Mouse (Mus musculus) inflammation-experienced regulatory T-cells, adult 6 months (primary cell): ENCODE data around the gene Nek7. TPM values are rescaled to one million over a fixed set of nuclear protein-coding genes. Genes with fewer than 3 reads are reported as not detected.

Experiments
- ATAC-seq: one replicate; pipeline ENCODE4 v1.8.0; 2017
- polyA plus RNA-seq, 3 experiments: library from polyadenylated mRNA; unstranded; fragments of 100-300 nt; shearing (Covaris generic); gene quantifications; one replicate each; pipeline ENCODE4 v1.2.1; 2017

Gene Nek7
- polyA plus RNA-seq, 3 experiments from 2014 or later, result 64.9 to 79.7 (median 77.6) TPM

DNA sequence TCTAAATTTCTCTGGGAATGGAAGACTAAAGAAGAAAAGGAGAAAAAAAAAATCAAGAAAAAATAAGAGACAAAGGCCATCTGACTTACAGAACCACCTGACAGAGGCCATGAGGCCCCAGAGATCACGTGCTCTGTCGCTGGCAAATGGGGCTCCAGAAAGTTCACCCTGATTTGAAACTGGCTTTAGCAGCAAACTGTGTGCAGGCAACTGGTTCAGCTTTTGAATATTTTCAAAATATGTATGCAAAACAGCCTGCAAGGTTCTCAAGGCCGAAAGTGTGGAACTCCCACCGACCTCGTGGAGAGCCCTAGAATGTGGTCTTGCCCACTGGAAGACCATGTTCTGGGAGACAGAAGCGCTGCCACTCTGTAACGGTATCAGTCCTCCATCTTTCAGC, 11.6 kb downstream of the Nek7 start:
- no peak for ATAC-seq

DNA sequence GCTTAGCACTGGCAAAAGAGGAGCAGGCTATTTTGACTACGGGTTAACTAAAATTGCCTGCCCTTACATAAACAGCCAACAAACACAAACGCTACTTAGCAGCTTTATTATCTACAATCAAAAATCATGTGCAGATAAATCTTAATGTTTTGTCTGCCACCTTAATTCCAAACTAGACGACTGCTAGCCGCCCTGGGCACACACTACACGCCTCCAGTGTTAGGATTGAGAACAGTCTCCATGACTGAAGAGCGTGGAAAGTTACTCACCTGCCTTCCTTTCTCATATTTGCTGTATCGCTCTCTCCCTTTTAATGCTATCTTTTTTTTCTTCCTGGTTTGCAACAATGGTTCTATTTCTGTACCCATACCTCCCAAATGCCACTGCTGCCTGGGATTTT, 12.1 kb downstream of the Nek7 start:
- no peak for ATAC-seq

DNA sequence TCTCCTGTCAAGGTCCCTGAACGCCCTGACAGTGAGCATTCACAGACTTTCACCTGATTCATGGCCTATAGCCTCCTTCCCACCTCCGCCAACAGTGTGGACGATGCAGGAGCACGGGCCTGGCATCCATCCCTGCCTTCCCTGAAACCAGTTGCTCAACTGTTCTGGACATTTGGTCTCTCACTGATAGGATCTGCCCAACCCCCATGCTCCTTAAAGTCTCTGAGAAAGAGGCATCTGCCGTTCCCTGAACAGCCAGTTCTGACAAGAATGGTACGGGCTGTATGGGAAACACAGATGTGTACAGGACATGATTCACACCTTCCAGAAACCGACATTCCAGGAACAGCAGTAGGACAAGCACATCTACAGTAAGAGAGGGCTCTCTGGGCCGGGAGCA, 13.2 kb downstream of the Nek7 start:
- no peak for ATAC-seq

DNA sequence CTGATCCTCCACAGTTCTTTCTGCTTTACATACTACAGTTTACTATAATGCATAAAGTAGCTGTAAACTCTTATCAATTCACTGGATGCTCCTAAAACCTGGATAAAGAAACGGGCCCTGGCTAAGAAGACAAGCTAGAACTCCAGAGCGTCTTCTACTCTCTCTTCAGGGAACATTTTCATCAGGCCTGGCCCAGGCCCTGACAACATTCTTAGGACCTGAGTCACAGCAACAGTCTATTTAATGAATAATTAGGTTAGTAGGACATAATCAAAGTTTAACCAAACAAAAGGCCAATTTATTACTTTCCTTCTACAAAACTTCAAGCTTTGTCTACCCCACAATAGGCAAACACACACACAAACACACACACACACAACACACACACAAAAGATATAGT, 15.2 kb downstream of the Nek7 start:
- no peak for ATAC-seq

DNA sequence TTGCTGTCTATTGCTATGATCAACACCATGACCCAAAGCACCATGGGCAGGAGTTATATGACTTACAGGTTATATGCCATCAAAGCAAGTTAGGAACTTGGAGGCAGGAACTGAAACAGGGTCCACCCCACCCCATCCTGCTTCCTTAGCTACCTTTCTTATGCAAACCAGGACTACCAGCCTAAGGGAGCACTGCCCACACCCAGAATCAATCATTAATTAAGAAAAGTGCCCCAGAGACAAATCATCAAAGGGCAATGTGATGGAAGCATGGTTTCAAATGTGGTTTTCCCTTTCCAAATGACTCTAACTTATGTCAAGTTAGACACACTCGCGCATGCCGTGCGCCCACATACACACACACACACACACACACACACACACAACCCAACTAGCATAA, 16.0 kb downstream of the Nek7 start:
- peak; percentile 70 for ATAC-seq

DNA sequence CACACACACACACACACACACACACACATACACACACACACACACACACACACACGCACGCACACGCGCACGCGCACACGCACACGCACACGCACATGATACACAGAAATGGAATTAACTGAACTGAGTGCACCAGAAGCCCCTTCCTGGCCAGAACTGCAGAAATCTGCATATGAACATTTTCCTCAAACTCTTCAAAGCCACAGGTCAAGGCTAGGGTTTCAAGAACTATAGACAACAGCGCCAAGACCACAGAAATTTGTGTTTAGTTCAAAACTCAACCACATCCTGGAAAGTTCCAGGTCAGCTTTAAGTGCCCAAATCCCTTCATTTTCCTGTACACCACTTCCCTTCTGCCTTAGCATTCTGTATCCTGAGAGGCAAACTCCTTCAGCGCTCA, 21.9 kb downstream of the Nek7 start:
- peak; percentile 53 for ATAC-seq

DNA sequence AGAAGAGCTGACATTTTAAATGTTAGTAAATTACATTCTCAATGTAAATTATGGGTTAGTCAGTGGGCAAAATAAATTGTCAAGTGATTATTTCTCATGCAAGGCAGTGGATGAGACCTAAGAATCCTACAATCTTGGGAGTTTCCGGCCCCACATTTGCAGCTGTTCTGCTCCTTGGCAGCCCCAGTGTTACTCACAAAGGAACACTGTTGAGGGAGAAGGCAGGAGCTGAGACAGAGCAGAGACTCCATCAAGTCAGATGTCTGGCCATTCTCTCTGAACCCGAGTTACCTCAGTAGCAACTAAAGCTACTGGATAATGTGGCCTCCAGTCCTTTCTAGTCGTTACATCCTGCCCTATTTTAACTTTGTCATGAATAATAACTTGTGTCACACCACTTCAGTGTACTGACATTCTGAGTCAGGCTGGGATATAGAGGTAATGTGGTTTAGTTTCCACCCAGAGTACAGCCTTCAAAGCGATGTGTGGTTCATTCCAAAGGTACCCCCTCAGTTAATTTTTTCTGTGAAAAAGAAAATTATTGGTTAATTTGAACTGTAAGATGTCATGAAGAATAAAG, 23.7 kb downstream of the Nek7 start:
- ATAC-seq, result peak; percentile 62

DNA sequence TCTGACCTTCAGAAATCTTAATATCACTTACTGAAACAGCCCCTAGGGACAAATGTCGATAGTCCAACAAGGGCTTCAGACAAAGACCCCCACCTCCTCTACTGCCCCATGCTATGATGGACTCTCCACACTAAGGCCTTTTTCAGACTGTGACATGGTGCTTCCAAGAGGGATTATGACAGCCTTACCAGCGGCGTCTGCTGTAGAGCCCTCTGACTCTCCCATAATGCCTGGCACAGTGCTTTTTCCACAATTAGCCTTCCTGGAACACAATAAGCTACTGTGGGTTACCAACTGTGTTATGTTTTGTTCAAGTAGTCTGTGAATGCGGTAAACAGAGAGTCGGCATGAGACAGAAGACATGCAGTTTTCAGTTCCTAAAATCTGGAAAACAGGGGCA, 25.0 kb downstream of the Nek7 start:
- no peak for ATAC-seq

DNA sequence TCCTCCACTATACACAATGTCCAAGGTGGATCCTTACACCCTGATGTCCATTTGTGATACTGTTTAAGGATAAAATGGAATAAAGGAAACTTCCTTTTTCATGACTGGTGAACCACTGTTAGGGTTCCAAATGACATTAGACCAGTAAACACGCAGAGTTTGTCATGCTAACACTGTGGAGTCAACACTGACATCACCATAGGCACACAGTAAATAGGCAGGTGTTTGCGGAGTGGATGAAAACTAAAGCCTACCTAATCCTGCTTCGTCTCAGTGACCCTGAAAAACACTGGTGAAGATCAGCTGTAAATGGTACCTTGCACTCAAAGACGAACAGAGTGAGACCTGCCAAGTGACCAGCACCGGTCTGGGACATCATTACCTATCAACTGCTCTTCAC, 26.0 kb downstream of the Nek7 start:
- no peak for ATAC-seq

DNA sequence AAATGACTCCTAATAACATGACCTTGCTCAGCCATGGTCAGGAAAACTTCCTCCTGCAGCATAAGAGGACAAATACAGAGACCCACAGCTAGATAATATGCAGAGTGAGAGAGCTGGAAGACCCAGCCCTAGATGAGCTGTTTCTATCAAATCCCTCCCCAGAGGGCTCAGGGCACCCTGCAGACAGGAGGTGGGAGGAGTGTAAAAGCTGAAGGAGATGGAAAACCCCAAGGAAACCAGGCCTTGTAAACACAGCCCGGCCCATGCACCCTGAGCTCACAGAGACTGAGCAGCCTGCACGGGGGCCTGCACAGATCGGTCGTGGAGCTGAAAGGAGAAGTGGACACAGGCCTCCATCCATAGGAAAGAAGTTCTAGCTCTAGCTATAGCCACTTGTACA, 27.5 kb downstream of the Nek7 start:
- ATAC-seq, result peak; percentile 47

DNA sequence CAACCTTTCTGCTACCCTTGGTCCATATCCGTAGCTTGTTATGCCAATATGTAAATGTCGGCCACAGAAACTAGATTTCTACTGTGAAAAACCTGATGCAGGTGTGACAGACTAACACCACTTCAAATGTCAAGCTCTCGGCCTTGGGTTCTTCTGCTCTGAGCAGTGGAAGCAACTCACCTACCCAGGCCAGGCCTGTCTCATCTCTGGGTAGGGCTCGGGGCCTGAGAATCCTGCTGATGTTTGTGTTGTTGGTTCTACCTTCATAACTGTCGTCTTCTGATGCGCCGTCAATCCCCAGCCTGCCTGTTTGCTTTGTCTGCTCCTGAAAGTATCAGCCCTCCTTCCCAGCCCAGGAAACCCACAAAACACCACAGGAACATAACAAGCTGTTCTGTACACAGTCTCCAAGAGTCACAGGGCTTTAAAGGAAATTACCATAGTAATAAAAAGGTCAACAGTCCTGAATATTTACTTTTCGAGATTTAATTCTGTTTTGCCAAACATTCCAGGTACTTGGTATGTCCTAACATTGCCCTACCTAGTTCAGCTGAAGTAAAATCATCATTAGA, 29.4 kb downstream of the Nek7 start:
- peak; percentile 22 for ATAC-seq

DNA sequence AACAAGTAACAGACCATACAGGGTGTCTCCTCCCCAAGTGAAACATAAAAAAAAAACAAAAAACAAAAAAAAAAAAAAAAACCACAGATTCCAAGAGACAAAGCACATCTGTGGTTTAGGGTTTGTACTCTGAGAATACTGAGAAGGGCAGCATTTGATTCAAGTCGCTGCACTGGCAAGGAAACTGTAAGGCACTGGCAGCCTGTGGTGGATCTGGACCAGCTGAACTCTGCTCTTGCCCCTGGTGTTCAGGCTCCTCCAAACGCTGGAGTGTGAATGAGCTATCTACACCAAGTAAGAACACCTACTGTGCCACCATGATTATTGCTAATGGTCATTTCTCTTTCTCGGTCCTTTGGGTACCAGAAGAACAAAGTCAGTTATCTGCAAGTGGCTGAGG, 30.8 kb downstream of the Nek7 start:
- no peak for ATAC-seq

DNA sequence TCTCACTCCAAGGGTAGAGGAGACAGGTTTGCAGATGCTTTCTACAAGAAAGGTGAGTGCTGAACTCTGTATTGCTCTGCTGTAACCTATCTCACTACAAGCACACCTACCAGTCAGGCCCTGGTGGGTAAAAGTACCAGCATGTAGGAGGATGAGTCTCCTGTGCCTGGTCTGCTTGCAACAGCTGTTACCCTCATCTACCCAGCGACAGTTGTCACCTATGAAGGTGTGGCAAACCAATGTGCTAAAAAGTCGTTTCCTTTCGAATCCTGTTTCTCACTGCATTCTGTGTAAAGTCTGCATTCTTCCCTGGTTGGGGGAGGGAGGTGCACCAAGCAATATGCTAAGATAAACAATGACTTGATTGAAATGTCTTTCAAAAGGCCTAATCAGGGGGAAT, 32.1 kb downstream of the Nek7 start:
- ATAC-seq, result peak; percentile 14

DNA sequence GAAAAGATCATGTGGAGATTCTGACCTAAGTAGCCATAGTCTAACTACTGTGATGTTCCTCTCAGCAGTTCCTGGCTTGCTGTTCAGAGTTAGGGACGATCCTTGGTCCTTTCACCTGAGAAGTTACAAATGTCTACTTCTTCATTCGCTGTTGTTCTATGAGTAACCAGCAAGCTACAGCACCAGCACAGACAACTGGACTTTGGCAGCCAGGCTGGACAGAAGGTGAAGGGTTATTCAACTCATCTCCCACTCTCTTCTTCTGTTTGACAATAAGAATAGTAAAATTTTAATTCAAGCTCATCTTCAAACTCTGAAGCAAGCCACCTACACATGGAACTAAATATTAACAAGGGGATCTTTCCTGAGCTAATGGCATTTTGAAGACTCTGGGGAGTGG, 33.0 kb downstream of the Nek7 start:
- no peak for ATAC-seq

DNA sequence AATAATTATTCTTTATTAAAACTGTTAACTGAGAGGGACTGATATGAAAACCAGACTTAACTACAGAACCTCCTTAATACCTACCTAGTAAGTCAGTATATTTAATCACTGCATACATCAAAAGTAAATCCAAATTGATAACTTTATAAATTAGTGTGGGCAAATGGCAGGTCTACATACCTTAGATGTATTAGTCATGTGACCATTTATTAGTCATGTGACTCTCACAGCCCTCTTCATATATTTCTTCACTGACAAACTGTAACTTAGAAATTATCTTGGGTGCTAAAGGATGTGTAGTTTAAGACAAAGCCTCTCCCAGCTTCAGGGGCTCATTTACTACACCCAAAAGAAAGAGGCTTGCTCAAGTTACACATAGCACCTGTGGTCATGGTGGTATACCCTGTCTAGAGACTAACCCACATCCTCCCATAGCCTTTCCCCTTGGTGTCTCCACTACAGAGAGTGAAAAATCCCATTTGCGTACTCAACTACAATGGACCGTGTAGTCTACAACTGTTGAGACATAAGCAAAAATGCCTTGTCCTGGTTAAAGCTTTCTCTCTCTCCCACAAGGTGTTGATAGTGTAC, 35.4 kb downstream of the Nek7 start:
- ATAC-seq, result peak; percentile 63

DNA sequence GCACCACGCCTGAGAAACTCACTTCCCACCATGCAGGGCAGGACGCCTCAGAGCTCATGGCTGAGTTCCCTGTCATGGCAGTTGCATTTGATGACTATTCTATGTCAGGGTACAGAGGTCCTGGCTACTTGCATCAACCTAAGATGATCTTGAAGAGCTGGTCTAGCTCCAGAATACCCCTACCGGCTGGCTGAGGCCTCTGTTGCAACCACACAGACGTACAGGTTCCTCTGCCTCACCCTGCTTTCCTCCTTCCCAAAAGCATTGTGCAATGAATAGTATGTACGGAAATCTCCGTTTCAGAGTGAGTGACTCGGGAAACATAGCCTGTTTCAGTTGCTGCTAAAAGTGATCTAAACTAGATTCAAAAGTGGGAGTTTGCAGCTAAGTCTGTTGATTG, 37.7 kb downstream of the Nek7 start:
- ATAC-seq, result no peak

DNA sequence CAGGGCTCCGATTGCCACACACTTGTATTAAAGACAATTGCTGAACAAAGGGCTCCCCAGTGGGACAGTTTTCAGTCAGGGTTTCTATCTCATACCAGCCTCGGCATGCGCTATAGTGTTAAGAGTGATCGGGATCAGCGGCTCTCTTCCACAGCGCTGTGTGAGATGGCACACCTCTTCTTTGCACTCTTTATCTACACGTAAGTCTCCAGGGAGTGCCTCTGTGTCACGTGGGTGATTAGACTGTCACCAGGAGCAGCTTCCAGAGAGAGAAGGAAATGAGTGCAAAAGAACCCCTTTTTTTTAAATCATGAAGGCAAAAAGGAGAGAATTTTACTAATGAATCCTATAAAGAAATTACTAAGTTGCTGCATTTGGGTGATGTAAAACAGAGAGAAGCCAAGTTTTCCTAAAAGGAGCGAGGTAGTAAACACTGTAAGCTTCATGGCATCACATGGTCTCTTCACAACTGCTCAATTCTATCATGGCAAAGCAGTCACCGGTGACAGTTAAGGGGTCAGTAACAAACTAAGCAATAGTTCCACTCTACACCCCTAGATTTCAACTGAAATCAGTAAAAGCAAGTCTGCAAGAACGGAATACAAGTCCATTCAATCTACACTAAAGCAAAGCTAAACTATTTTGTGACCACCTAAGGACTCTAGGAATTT, 40.0 kb downstream of the Nek7 start:
- no peak for ATAC-seq

DNA sequence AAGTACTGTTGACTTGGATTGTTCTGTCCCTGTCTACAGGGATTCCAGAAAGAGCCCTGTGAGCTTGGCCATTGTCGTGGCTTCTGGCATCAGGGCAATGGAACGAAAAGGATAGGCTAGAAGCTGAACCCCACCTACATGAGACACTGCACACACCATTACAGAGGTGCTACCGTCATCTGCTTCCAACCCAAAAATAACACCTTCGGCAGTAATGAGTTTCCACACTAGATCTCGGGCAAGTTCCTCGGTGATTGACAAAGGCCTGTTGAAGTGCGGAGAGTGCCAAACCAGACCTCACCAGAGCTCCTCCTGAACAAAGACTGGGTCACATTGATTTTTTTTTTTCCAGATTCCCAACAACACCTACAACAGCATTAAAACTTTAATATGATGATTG, 40.7 kb downstream of the Nek7 start:
- ATAC-seq, result no peak

DNA sequence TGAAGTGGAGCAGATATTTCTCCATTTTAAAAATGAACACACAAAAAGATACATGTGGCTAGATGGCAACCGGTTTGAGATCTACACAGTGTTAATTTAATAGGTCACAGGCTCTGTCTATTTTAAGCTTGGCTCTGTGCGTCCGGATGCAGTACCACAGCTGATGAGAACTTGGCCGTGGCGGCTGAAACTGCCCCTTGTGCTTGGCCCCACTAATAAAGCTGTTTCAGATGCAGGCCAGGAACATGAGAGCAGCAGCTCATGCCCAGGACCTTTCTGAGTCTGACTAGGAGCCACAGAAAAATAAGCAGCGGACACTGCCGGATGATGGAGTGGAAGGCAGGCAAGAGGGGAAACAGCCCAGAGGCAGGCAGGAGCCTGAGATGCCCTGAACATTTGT, 43.1 kb downstream of the Nek7 start:
- no peak for ATAC-seq

DNA sequence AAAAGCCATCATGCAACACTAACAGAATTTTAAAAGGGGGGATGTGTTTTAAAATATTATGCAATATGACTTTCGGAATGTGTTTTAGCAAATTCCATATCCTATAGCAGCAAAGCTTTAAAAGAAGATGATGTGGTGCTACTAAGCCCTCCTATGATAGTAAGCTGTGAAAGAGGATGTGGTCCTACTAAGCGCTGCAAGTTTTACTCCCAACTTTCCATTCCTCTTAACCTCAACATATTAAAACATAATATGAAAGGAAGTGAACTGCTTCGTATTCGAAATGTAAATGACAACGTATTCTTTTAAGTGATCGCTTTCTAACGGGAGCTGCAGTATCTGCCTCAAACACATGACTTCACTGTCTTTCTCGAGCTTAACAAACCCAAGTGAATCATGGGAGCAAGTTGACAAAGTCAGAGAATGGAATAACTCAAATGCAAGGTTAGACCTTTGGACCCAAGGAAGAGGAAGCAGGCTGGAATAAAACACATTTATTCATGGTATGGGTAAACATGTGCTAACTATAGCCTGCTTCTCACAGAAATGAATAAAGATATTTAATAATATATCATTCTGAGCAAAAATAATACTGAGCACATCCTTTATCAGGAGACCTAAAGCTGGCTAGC, 43.8 kb downstream of the Nek7 start:
- ATAC-seq, result no peak

DNA sequence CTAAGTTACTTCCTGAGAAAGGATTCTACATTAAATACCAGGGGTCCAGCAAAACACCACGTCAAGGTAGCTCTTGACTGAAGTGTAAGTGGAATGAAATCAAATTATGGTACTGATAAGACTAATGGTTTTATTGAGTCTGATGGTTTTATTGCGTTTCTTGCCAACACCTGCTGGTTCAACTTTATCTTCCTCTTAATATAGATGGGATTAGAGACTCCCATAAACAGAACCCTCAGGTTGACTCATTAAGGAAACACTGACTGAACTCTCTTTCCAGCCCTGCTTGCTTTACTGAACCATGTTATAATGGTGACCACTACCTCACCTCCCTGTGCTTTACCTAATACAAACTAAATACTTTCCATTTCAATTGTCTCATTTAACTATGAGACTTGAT, 44.3 kb downstream of the Nek7 start:
- no peak for ATAC-seq

DNA sequence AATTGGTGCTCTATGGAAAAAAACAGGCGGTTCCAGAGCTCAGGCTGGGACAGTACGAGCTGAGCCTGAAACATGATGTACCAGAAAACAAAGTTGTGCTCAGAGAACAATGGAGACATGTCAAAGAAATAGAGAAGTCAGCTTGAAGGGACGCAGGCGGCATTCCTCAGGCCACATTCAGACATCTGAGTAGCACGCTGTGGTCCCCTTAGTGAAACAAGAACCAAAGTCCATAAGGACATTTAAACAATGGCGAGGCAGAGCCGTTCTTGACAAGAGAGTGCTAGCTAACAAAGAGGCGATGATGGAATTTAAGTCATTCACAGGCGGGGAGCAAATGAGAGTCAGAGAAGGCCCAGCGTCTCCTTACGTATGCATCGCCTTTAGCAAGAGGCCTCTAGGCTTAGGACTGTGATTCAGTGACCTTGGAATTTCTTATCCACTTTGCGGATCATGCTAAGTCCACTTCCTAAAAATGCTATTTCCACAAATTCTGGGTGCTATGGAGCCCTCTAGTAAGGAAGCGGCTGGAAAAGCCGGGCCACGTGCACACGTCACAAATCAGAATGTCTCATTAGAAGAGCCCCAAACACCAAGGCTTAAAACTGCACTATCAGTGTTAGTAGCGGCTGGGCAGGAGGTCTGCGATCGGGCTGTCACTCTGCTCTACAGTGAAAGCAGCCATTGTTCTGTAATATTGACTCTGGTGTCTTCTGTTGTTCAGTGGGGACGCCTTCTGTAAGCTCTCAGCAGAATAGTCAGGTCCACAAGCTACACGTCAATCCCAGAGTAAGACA, 48.2 kb downstream of the Nek7 start:
- no peak for ATAC-seq

DNA sequence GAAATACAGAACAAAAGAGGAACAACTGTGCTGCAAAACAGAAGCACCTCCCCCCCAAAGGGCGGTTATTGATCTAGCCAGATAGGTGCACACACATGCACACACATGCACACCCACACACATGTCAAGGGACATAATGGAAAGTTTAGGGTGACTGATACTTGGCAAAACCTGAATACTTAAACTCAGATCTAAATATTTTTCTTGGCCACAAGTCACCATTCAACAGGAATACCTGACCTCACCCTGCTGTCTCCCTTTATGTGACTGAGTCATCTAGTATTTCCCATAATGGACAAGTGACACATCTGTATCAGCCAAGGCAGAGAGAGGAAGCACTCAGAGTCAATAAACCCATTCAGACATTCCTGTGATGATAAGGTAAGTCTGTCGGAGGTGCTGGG, 48.9 kb downstream of the Nek7 start:
- ATAC-seq, result no peak
